Mouse (Mus musculus): ENCODE measurements around the gene Sesn1. TPM values are rescaled to one million over a fixed set of nuclear protein-coding genes. Genes with fewer than 3 reads are reported as not detected.
"Not testable (repeated sequence)": the region's sequence is repeated elsewhere in the genome, so short reads cannot be mapped to it uniquely, and the experiment has no call there.

The Sesn1 gene
- total RNA-seq, 2 experiments from 2014 or later, result 27.1 to 27.3 TPM

DNA sequence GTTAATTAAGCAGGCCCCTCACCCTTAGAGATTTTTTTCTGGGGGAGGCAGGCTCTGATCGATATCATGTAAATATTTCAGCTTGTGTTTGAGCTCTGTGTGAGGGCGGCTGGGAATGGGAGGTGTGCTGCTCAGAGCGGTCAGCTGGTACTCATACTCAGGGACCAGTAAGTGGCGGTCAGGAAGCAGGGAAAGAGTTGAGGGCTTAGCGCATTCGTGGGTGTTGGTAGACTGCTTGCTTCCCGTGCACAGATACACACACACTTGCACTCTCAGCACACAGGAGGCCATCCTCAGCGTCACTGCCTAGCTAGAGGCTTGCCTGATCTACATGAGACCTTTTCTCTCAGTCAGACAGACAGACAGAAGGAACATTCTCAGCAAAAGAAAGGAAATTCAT is 91.7 kb downstream of the Sesn1 start:
- DNase-seq, result no peak
- intact Hi-C loops (cut with DNase I), result no loop called here

DNA sequence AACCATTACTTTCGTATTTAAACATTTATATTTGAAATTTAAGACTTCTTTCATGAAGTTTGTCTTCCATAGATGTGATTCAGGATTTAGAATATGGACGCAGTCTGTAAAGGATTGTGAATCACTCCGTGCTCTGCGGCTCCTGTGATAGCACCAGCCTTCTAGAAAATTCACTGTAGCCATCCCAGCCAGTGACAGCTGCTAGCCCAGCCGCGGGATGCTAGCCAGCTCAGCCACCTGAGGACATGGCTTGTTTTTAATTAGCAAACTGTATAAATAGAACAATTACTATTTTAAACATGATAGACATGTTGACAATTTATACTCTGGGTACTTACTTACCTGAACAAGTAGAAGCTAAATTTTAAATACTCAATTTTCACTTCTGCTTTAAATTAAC is 92.1 kb downstream of the Sesn1 start:
- intact Hi-C loops (cut with DNase I), result no loop called here
- peak; percentile 58 for DNase-seq

DNA sequence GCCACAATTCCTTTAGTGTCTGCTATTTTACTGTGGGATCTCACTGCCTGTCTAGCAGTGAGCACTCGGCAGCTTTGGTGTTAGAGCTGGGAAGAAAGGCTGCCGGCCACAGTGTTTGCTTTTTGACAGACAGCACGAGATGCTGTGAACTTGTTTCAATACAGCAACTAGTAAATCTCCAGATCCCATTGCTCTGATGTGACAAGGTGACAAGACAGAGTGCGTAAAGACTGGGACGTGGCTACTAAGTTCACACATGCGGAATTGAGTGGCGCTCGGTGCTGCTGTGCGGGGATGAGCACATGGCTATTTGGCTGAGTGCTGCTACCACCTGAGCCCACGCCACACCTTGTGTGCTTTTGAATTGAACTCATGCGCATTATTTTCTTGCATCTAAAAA is 97.7 kb downstream of the Sesn1 start:
- DNase-seq, result peak; percentile 23
- intact Hi-C loops (cut with DNase I), result no loop called here

DNA sequence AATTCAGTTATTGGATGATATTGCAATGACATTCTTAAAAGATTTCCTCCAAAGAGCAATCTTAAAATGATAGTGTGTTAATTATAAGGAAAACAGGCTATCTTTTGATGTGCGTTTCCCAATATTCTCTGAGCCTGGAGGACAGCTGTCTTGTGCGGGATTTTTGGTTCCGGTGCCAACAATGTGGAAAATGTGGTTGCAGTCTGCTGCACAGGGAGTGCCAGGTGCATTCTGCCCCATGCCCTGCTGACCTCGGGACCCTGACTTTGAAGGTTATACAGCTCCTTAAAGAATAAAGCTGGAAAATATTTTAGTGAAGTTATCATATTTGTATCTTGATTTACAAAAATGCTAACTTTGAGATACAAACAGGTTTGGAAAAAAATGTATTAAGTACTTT is 98.2 kb downstream of the Sesn1 start:
- DNase-seq, result peak; percentile 34
- intact Hi-C loops (cut with DNase I), result no loop called here

DNA sequence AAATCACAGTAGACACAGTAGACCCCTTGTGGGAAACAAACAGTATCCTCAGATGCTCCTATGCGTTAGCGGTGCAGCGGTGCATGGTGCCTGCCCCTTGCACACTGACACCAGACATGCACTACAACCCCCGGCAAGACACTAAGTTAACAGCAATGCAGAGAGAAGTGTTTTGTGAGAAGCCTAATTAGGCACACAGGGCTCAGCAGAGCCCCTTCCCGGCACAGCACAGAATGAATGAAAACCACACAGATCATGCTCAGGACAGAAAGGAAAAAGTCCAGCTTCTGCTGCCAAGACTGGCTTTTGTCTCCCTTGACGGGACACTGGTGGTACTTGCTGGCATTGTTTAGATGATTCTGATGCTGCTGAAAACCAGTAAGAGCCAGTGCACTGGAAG is 99.2 kb downstream of the Sesn1 start:
- intact Hi-C loops (cut with DNase I), result no loop called here

DNA sequence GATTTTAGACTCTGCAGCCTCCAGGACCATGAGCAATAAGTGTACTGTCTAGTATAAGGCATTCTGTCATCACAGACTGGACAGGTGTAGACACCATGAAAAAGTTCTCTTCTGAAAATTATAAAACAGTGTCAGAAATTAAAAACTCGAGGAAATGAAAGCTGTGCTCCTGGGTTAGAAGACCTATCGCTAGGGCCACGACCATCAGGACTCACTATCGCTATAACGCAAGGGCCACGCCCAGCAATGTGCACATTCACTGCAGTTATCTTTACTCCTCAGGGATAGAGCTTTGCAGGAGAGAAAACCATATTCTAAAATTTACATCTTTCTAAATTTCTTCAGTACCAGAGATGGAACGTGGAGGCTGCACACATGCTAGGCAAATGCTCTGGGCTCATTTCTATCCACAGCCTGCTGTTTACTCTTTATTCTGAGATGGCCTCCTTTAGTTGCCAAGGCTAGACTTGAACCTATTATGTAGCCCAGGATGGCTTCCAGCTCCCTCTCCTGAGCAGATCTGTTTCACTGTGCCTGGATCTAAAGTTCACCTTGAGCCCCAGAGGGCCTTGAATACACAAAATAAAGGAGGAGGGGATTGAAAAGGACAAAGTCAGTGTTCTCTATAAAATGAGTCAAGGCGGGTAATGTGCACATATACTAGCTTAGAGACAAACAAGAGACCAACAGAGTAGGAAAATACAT is 102.7 kb downstream of the Sesn1 start:
- DNase-seq, result no peak
- intact Hi-C loops (cut with DNase I), result no loop called here

More for the DNA sequence above, 99.2 kb downstream of the Sesn1 start:
- no peak for DNase-seq

DNA sequence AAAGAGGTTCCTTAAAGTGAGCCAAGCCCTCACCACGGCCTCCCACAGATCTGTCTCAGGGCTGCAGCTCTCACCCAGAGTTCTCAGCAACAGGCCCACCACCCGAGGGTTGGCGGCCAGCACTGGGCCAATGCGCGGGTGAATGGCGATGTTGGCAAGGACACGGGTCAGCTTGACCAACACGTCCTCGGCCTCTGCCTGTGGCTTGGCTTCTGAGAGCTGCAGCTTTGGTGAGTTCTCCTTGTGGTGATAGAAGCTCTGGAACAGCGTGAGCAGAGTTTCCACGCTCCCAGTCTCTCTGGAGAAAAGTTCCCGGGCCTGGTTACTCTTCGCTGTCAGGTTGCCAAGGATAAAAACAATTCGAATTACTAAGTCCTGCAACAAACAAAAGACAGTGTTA is 117.0 kb downstream of the Sesn1 start:
- peak; percentile 29 for DNase-seq
- intact Hi-C loops (cut with DNase I), result no loop called here

DNA sequence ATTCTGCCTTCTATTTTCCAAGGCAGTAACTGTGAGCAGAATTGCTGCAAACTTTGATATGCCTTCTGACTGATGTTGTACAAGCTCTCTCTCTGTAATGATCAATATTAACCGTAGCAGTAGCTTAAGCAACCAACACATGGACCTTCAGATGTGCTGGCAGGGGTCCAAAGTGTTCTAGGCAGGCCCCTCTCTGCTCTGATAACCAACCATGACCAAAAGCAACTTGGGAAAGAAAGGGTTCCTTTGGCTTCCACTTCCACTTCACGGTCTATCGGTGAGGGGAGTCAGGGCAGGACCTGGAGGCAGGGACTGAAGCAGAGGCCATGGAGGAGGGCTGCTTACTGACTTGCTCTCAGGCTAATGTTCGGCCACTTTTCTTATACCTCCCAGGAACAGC is 121.2 kb downstream of the Sesn1 start:
- intact Hi-C loops (cut with DNase I), result no loop called here
- peak; percentile 40 for DNase-seq

DNA sequence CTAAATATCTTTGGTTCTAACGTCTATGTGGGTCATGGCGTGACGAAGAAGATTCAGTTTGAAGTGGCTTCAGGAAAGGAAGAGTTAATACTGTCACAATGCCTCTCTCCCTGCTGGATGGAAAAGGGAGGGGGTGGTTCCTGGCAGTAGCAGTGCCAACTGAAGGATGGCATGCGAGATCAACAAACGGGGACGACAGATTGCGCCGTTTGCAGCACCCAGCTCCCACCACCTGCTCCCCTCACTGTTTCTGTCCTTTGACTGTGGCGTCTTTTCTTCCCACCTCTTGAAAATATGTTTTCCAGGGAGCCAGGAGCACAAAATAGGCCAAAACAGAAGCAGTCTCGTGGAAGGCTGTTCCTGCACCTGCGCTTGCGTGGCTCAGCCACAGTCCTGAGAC is 122.2 kb downstream of the Sesn1 start:
- DNase-seq, result peak; percentile 86
- intact Hi-C loops (cut with DNase I), result no loop called here

DNA sequence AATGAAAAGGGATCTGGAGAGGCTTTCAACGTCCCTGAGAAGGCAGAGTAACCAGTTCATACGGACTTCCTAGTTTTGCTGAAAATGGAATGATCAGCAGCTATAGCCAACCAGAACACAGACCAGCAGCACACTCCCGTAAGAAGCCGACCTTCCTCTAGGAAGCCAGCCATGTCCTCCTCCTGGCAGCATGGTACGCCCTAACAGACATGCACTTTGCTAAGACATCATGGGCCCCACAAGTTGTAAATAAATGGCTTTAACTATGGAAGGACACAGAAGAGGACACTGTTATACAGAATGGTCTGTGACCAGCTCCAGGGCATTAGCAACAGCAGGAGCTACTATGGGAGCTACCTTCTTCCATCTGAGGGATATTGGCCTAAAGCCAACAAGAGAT is 123.2 kb downstream of the Sesn1 start:
- intact Hi-C loops (cut with DNase I), result no loop called here
- DNase-seq, result no peak

DNA sequence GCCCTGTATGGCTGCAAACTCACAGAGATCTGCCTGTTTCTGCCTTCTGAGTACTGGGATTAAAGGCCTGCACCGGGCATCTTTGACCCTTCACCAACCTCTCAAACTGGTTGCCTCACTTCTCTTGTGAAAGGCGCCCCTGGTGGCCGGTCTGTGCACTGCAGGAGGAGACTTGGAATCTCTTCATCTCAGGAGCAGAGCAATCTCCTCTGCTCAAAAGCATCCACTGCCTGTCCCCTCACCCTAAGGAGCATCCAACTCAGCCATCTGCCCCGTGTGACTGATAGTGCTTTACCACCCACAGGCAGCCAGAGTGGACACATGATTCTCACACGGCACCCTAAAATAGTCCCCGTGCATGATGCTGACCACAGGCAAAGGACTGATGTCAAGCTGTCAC is 123.8 kb downstream of the Sesn1 start:
- intact Hi-C loops (cut with DNase I), result no loop called here
- DNase-seq, result peak; percentile 63

DNA sequence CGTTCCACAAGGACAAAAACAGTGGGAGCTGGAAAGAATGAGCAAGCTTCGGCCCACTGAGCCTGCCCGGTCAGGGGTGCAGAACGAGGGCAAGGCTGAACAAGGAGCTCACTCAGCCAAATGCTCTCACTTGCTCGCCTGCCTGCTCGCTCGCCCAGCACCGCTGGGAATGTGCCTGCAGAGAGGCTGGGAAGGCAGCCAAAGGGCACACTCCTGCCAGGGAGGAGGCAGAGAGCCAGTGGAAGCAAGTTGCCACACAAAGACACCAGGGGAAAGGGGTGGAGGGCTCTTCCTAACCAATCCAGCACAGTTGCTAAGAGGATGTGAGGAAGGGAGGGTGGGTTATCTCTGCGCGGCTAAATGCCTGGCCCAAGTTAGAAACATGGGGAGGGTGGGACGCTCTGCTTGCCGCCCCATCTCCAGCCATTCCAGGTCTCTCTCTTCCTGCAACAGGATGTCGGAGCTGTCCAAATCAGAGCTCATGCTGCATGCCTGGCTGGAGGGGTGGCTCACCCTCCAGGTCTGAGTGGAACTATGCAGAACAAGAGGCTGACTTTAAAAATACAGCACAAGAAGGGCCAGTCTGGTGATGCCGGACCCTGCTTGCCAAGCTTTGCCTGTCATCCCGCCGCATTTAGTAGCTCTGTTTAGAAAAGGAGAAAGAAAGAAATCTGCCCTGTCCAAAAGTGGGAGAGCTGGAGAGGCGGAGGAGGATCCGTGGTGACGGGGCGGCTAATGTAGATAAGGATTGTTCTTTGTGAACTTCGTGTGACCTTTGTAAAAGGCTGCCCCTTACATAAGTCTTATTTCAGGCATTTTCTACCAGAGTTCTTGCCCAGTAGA is 125.1 kb downstream of the Sesn1 start:
- peak; percentile 96 for DNase-seq
- intact Hi-C loops (cut with DNase I), result no loop called here

DNA sequence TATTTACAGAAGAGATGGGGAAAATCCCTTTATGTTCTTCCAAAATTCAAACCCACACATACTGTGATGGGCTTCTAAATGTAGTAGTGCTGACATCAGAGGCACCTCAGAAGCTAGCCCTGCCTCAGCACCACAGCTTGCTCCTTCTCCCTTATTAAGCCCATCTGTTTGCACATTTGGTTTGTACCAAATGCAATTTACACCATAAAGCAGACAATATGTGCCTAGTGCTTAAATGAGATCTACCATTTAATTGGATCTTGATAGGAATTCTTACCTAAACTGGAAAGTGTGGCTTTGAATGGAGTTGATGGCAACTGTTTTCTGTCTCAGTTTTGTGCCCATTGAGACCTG is 125.7 kb downstream of the Sesn1 start:
- intact Hi-C loops (cut with DNase I), result no loop called here
- no peak for DNase-seq

DNA sequence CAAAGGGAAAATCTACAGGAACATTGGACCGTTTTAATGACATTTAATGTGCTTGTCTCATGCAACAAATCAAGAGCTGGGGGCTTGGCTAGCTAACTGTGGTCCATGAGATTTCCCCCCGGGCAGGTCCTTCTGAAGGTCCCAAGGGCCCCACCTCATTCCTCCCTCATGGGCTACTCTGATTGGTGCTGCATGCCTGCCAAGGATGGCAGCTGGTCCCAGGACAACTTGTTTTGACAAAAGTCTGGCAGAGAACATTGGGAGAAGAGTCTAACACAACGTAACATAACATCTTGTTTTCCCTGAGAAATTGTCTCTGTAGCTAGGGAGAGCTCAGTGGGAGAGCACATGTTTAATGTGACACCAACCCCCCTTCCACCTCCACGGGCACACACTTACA is 126.4 kb downstream of the Sesn1 start:
- intact Hi-C loops (cut with DNase I), result no loop called here
- DNase-seq, result peak; percentile 74

DNA sequence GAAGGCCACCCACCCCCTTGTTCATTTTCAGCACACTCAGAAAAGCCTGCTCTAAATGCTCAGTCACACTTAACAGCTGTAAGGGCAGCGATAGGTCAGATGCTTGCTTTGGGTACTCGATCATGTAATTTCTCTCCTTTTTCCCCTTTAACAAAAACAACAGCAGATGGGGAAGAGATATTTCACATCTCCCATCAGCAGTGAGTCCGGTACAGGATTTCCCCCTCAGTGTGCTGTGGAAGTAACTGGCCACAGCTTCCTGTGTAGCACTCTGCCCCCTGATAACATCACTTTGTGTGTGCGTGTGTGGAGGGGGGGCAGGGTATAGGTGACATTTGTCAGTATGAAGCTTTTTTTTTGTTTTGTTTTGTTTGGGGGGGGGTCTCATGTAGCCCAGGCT is 127.4 kb downstream of the Sesn1 start:
- intact Hi-C loops (cut with DNase I), result no loop called here
- DNase-seq, result no peak

DNA sequence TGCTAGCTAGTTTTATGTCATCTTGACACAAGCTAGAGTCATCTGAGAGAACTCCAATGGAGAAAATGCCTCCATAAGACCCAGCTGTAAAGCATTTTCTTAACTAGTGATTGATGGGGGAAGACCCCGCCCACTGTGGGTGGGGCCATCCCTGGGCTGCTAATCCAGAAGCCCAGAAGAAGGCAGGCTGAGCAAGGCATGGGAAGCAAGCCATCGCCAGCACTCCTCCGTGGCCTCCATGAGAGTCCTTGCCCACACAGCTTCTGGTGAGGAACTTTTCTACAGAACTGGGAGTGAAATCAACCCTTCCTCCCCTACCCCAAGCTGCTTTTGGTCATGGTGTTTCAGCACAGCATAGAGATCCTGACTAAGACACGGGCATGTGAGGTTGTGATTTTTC is 129.4 kb downstream of the Sesn1 start:
- DNase-seq, result no peak
- intact Hi-C loops (cut with DNase I), result no loop called here

DNA sequence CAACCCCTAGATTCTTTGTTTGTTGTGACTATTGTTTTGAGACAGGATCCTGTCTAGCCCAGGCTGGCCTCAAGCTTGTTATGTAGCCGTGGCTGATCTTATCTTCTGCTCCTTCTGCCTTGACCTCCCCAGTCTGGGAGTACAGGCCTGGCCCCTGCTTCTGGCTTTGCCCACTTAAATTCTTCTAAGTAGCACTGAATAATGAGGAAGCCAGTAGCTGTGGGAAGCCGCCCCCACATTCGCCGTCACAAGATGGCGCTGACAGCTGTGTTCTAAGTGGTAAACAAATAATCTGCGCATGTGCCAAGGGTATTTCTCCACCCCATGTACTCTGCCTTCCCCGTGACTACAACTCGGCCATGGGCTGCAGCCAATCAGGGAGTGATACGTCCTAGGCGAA is 142.6 kb downstream of the Sesn1 start:
- intact Hi-C loops (cut with DNase I); DNase-seq: not testable (repeated sequence)

DNA sequence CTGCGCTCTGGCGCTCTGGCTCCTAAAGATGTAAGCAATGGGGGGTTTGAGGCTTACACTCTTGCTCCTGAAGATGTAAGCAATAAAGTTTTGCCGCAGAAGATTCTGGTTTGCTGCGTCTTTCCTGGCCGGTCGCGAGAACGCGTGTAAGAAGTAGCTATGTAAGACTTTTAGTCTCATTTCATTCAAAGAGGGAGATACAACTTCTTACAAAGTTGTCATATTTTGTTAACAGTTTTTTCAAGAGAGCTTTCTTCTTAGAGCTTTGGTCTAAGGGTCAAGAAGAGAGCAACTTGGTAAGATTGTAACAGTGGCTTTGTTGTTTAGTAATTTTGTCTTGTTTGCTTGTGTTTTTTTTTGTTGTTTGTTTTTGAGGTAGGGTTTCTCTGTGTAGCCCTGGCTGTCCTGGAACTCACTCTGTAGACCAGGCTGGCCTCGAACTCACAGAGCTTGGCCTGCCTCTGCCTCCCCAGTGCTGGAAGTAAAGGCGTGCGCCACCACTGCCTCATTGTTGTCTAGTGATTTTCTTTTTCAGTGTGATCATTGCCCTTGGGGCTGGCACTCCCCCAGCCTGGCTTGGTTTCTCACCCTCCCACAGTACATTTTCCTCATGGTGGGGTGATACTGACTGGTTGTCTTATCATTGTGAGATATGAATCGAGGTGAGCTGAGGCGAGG is 143.3 kb downstream of the Sesn1 start:
- no peak for DNase-seq
- intact Hi-C loops (cut with DNase I), result no loop called here

DNA sequence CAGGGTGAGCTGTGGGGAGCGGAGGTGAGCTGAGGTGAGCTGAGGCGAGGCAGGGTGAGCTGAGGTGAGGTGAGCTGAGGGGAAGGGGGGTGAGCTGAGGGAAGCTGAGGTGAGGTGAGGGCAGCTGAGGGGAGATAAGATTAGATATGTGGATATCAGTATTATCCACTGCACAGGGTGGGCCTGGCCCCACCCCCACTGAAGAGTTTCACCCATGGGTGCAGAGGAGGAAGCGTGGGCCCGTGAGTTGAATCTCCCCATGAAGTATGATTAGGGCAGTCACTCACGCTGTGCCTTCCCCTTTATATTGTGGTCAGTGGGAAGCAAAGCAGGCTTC is 143.8 kb downstream of the Sesn1 start:
- intact Hi-C loops (cut with DNase I), result no loop called here
- no peak for DNase-seq

DNA sequence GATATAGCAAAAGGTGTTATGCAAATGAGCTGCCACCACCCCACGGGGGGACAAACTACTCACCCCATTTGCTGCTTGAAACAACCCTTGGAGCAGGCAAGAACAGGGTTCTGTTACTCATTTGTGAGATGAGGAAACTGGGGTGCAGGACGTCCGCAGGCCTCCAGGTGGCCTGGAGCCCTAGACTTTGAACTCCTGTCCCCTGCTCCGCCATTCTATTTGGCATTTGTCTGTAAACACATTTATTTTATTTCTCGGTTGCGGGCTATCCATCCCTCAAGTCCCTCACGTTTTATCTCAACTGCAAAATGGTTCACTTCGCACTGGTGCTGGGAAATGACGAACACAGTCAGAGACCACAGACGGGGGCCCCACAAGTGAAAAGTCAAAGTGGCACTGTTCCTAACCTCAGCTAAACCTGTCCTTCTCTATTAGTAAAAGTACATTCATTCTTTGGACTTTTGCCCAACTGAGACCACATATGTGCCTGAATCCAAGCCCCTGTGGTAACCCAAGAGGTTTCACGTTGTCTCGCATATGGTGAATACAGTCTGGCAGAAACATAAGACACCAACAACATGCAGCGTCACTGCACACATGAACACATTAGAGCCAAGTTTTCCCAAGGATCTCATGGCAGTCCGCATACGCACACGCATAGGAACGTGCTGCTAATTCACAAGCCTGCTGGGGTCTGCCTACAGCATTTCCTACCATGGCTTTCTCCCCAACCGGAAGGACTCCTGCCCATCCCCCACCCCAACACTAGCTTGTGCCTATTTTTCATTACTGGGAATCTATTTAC is 147.9 kb downstream of the Sesn1 start:
- DNase-seq, result peak; percentile 53
- intact Hi-C loops (cut with DNase I), result no loop called here
